Mouse (Mus musculus) hindbrain, embryonic 11.5 days (tissue): ENCODE results near the gene Gal3st2b. TPM values are rescaled to one million over a fixed set of nuclear protein-coding genes. Genes with fewer than 3 reads are reported as not detected.
"Not testable (repeated sequence)": the region's sequence is repeated elsewhere in the genome, so short reads cannot be mapped to it uniquely, and the experiment has no call there.

ENCODE experiments used
- ATAC-seq: fragments of 200-750 bp; cut with Nextera tagmentation; 2 replicates; pipeline ENCODE4 v1.8.0; 2017; ENCODE audit warnings: mild to moderate bottlenecking, moderate TSS enrichment, moderate library complexity; ENCODE audit not compliant: low FRiP score
- DNase-seq: peaks from one replicate; pipeline ENCODE4 v3.0.0-alpha.2; 2015; ENCODE audit warnings: low spot score
- H3K27ac ChIP-seq: fragments of 300-500 bp; sonication (generic); 2 replicates; pipeline ENCODE4 v1.5.1; 2014; ENCODE audit warnings: mild to moderate bottlenecking, low read depth, low read length
- H3K27me3 ChIP-seq: fragments of 300-500 bp; sonication (generic); 2 replicates; pipeline ENCODE4 v1.6.1; 2014; ENCODE audit warnings: mild to moderate bottlenecking, low read length, moderate library complexity, mixed read lengths; ENCODE audit not compliant: control insufficient read depth, insufficient read depth
- H3K36me3 ChIP-seq: fragments of 300-500 bp; sonication (generic); 2 replicates; pipeline ENCODE4 v1.6.1; 2014; ENCODE audit warnings: mild to moderate bottlenecking, low read length, moderate library complexity, mixed read lengths; ENCODE audit not compliant: control insufficient read depth, insufficient read depth
- H3K4me1 ChIP-seq: fragments of 300-500 bp; sonication (generic); replicated peaks from 2 replicates; pipeline ENCODE4 v1.6.1; 2014; ENCODE audit warnings: low read length, mixed read lengths; ENCODE audit not compliant: control insufficient read depth, insufficient read depth
- H3K4me2 ChIP-seq: fragments of 300-500 bp; sonication (generic); replicated peaks from 2 replicates; pipeline ENCODE4 v1.6.1; 2014; ENCODE audit warnings: mild to moderate bottlenecking, low read depth, low read length
- H3K4me3 ChIP-seq: fragments of 300-500 bp; sonication (generic); 2 replicates; pipeline ENCODE4 v1.5.1; 2014; ENCODE audit warnings: low read depth, low read length
- H3K9ac ChIP-seq: fragments of 300-500 bp; sonication (generic); 2 replicates; pipeline ENCODE4 v1.6.1; 2014; ENCODE audit warnings: low read depth, low read length
- H3K9me3 ChIP-seq: fragments of 300-500 bp; sonication (generic); 2 replicates; pipeline ENCODE4 v1.6.1; 2016; ENCODE audit warnings: low read length; ENCODE audit not compliant: control insufficient read depth
- WGBS: fragments of 180-500 bp; shearing (Covaris S2); extraction: QIAGEN DNeasy Blood & Tissue Kit; methylation state at CpG from one replicate; pipeline ENCODE4 v1.1.7; 2014; 5-methylcytosine and 5-hydroxymethylcytosine counted together
- polyA plus RNA-seq: library from polyadenylated mRNA; unstranded; fragments of >200 nt; fragmentation: Nextera tagmentation; extraction: Ambion mirVana; gene quantifications from 2 replicates; pipeline ENCODE4 v1.2.1, GENCODE M21; 2014

Gene Gal3st2b
- polyA plus RNA-seq, 1 experiment from 2014 or later: not detected

GRCm38 (mm10) chr1:93990209-93990608 lies 72.1 kb downstream of the Gal3st2b start, which contains the start of gene Gal3st2c:
TSS of gene Gal3st2c (plus strand) at chr1:93990509.
- not testable (repeated sequence) for ATAC-seq, H3K27me3 ChIP-seq, H3K36me3 ChIP-seq, H3K27ac ChIP-seq, DNase-seq, H3K4me2 ChIP-seq, H3K9ac ChIP-seq, H3K9me3 ChIP-seq, H3K4me1 ChIP-seq, H3K4me3 ChIP-seq
- 92% methylated on average over 7 of the region's 8 CpGs for WGBS

GRCm38 (mm10) chr1:93991068-93991467 lies 73.0 kb downstream of the Gal3st2b start:
- not testable (repeated sequence) for DNase-seq, H3K4me3 ChIP-seq, H3K27ac ChIP-seq, ATAC-seq, H3K4me1 ChIP-seq, H3K9me3 ChIP-seq, H3K36me3 ChIP-seq, H3K4me2 ChIP-seq, H3K9ac ChIP-seq, H3K27me3 ChIP-seq
- WGBS: 78% methylated on average over 2 of the region's 2 CpGs

GRCm38 (mm10) chr1:93991491-93991890 lies 73.4 kb downstream of the Gal3st2b start:
- not testable (repeated sequence) for H3K4me2 ChIP-seq, H3K36me3 ChIP-seq, H3K9me3 ChIP-seq, DNase-seq, H3K27me3 ChIP-seq, H3K9ac ChIP-seq, H3K4me3 ChIP-seq, H3K27ac ChIP-seq, H3K4me1 ChIP-seq, ATAC-seq
- 97% methylated on average over 3 of the region's 3 CpGs for WGBS

Other genes with a start within 250 kb of the Gal3st2b start
- 29.4 and 30.6 TPM in 2 replicates for gene Bok, start 232.7 kb upstream of the Gal3st2b start, polyA plus RNA-seq
- 89.7 and 101 TPM in 2 replicates for gene Atg4b, start 166.8 kb upstream of the Gal3st2b start, polyA plus RNA-seq
- gene Thap4, start 163.4 kb upstream of the Gal3st2b start, polyA plus RNA-seq: 34.3 and 43.0 TPM in 2 replicates
- 221 and 230 TPM in 2 replicates for gene Dtymk, start 116.4 kb upstream of the Gal3st2b start, polyA plus RNA-seq
- gene Ing5, start 114.3 kb upstream of the Gal3st2b start, polyA plus RNA-seq: 14.7 and 15.0 TPM in 2 replicates
- 9.5 and 11.9 TPM in 2 replicates for gene D2hgdh, start 93.4 kb upstream of the Gal3st2b start, polyA plus RNA-seq
- not detected in 2 replicates for gene Gal3st2, start 57.0 kb upstream of the Gal3st2b start, polyA plus RNA-seq
- not detected in 2 replicates for gene Gal3st2c, start 72.2 kb downstream of the Gal3st2b start, polyA plus RNA-seq
- gene Neu4, start 102.1 kb downstream of the Gal3st2b start, polyA plus RNA-seq: not detected in 2 replicates
- gene Pdcd1, start 134.2 kb downstream of the Gal3st2b start, polyA plus RNA-seq: 0.13 TPM in 1 of 2 replicates, not detected in the other